Mouse (Mus musculus): ENCODE measurements around the gene Palld. TPM values are rescaled to one million over a fixed set of nuclear protein-coding genes. Genes with fewer than 3 reads are reported as not detected.
A peak's percentile ranks its signal among the peaks of the same experiment; 100 is the strongest.

Palld gene
- total RNA-seq, 2 experiments from 2014 or later: 0.12 to 0.17 TPM

- no peak for ATAC-seq (replicated peaks; ENCODE audit: poor library complexity)
Measured at GRCm38 (mm10) chr8:61476160-61476559, 426.3 kb downstream of the Palld start.

- no peak for ATAC-seq (replicated peaks; ENCODE audit: poor library complexity)
Measured at GRCm38 (mm10) chr8:61475251-61475673, 427.2 kb downstream of the Palld start.

- ATAC-seq (replicated peaks; ENCODE audit: poor library complexity): no peak
Measured at GRCm38 (mm10) chr8:61470213-61470612, 432.3 kb downstream of the Palld start.

GRCm38 (mm10) chr8:61467553-61467815 is 435.0 kb downstream of the Palld start:
- ATAC-seq (replicated peaks; ENCODE audit: poor library complexity): no peak

- ATAC-seq (replicated peaks; ENCODE audit: poor library complexity): no peak
Measured at GRCm38 (mm10) chr8:61466696-61467552, 435.6 kb downstream of the Palld start.

GRCm38 (mm10) chr8:61464393-61464792 is 438.1 kb downstream of the Palld start:
- 0 out of 2 replicates have a peak, but pooled peaks have one; percentile 37 for ATAC-seq (replicated peaks; ENCODE audit: poor library complexity)

GRCm38 (mm10) chr8:61462221-61462620 is 440.3 kb downstream of the Palld start:
- no peak for ATAC-seq (replicated peaks; ENCODE audit: poor library complexity)

Other genes starting within 250 kb of the Palld start
- gene Ddx60, start 25.4 kb upstream of the Palld start, total RNA-seq (2015): 1.9 and 3.4 TPM in 2 replicates
- 2.2 and 2.8 TPM in 2 replicates for gene Ddx60, start 25.4 kb upstream of the Palld start, total RNA-seq (2017)
- gene Anxa10, start 220.5 kb upstream of the Palld start, total RNA-seq (2015): not detected in 2 replicates
- not detected in 2 replicates for gene Anxa10, start 220.5 kb upstream of the Palld start, total RNA-seq (2017)